Mouse (Mus musculus) liver, postnatal 0 days (tissue): ENCODE data around the gene Stk32b. TPM values are rescaled to one million over a fixed set of nuclear protein-coding genes. Genes with fewer than 3 reads are reported as not detected.

Experiments used
- ATAC-seq: fragments of 200-750 bp; cut with Nextera tagmentation; 2 replicates; pipeline ENCODE4 v1.8.0; 2017; ENCODE audit warnings: mild to moderate bottlenecking, moderate library complexity
- DNase-seq: peaks from one replicate; pipeline ENCODE4 v3.0.0-alpha.2; 2016
- H3K27ac ChIP-seq: fragments of 300-500 bp; sonication (generic); 2 replicates; pipeline ENCODE4 v1.5.1; 2014; ENCODE audit warnings: antibody characterized with exemption, moderate library complexity, mild to moderate bottlenecking, low read depth
- H3K27me3 ChIP-seq: fragments of 300-500 bp; sonication (generic); 2 replicates; pipeline ENCODE4 v1.6.1; 2014; ENCODE audit warnings: low read length, control low read depth, mixed read lengths; ENCODE audit not compliant: insufficient read depth
- H3K36me3 ChIP-seq: fragments of 300-500 bp; sonication (generic); replicated peaks from 2 replicates; pipeline ENCODE4 v1.6.1; 2014; ENCODE audit warnings: mild to moderate bottlenecking, control low read depth, low read length, moderate library complexity, mixed read lengths; ENCODE audit not compliant: insufficient read depth
- H3K4me1 ChIP-seq: fragments of 300-500 bp; sonication (generic); 2 replicates; pipeline ENCODE4 v1.6.1; 2014; ENCODE audit warnings: antibody characterized with exemption, mild to moderate bottlenecking, control low read depth; ENCODE audit not compliant: insufficient read depth
- H3K4me2 ChIP-seq: fragments of 300-500 bp; sonication (generic); 2 replicates; pipeline ENCODE4 v1.6.1; 2014; ENCODE audit warnings: low read depth, mild to moderate bottlenecking, low read length, moderate library complexity, mixed read lengths
- H3K4me3 ChIP-seq: fragments of 300-500 bp; sonication (generic); 2 replicates; pipeline ENCODE4 v1.5.1; 2014; ENCODE audit warnings: low read depth, low read length
- H3K9ac ChIP-seq: fragments of 300-500 bp; sonication (generic); replicated peaks from 2 replicates; pipeline ENCODE4 v1.6.1; 2014; ENCODE audit warnings: mild to moderate bottlenecking, moderate library complexity
- H3K9me3 ChIP-seq: fragments of 300-500 bp; sonication (generic); 2 replicates; pipeline ENCODE4 v1.6.1; 2016; ENCODE audit warnings: mild to moderate bottlenecking, control low read depth, low read length, mixed read lengths
- CTCF ChIP-seq: sonication (generic); IDR thresholded peaks from 2 replicates; pipeline ENCODE4 v1.5.1; 2016; ENCODE audit warnings: antibody characterized with exemption, low read depth
- EP300 ChIP-seq: IDR thresholded peaks from 2 replicates; pipeline ENCODE4 v1.6.1; 2016; ENCODE audit warnings: antibody characterized with exemption, low read depth, mild to moderate bottlenecking
- WGBS: fragments of 180-500 bp; shearing (Covaris S2); extraction: QIAGEN DNeasy Blood & Tissue Kit; methylation state at CpG from one replicate; pipeline ENCODE4 v1.1.7; 2014; ENCODE audit not compliant: insufficient replicate concordance; 5-methylcytosine and 5-hydroxymethylcytosine counted together
- polyA plus RNA-seq: library from polyadenylated mRNA; unstranded; fragments of >200 nt; fragmentation: Nextera tagmentation; extraction: Ambion mirVana; gene quantifications from 2 replicates; pipeline ENCODE4 v1.2.1, GENCODE M21; 2015

The Stk32b gene
- polyA plus RNA-seq, 1 experiment from 2014 or later: 0.05 TPM

DNA sequence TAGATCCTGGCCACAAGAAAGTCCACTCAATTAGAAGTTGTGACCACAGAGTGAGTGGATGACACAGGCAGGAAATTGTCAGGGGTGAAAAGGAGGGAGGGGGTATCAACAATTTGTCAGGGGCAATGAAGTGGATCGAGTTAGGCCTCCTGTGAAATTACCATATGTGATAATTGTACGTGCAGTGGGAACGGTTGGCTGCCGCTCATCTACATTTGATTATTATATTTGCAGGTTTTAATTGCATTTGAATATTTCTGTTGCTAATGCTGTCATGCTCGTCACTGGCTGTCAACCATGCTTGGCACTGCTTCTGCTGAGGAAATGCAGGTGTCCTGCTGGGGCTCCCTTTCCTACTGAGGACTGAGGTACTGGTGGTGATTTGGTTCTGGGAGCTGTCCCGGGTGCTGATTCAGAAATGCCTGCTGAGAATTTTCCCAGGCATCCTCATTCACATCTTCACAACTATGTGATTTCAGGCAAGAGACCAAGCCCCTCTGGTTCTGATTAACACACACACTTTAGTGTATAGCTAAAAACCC, 159.6 kb downstream of the Stk32b start:
- Histone ChIP-seq H3K4me2 (no peak overlapping the region), H3K27me3 (no peaks in the 10 kb centered on the region), H3K27ac (no peak overlapping the region), H3K9me3 (no peaks in the 10 kb centered on the region), H3K36me3 (no peaks in the 10 kb centered on the region), H3K4me1 (no peaks in the 10 kb centered on the region), H3K9ac (no peak overlapping the region), H3K4me3 (no peak overlapping the region)
- 57% methylated on average over 6 of the region's 6 CpGs for WGBS
- no peak for DNase-seq
- no peak for TF ChIP-seq EP300
- TF ChIP-seq CTCF: no peak
- ATAC-seq: no peak

DNA sequence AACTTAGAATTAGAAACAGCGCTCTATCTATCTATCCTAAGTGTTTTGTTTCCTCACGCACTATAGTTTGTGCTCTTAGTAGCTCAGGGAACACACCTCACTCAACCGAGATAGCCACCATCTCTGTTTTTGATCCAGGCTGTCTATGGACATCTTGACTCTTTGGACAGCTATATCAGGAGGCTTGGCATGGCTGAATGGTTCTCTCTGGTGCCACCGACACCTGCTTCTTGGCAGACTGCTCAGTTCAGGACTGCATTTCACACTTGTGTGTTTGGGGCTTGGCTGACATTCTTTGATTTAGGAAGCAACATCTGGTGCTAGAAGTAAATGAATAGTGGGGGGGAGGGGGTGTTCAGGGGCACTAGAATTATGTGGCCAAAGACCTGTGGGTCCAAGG, 162.7 kb downstream of the Stk32b start:
- WGBS: 77% methylated on average over 4 of the region's 4 CpGs
- Histone ChIP-seq H3K36me3 (no peaks in the 10 kb centered on the region), H3K9me3 (no peaks in the 10 kb centered on the region), H3K4me3 (no peak overlapping the region), H3K27me3 (no peaks in the 10 kb centered on the region), H3K27ac (no peak overlapping the region), H3K9ac (no peak overlapping the region), H3K4me2 (no peak overlapping the region), H3K4me1 (no peaks in the 10 kb centered on the region)
- no peak for ATAC-seq
- no peak for DNase-seq
- TF ChIP-seq CTCF (no peak), EP300 (no peak)

DNA sequence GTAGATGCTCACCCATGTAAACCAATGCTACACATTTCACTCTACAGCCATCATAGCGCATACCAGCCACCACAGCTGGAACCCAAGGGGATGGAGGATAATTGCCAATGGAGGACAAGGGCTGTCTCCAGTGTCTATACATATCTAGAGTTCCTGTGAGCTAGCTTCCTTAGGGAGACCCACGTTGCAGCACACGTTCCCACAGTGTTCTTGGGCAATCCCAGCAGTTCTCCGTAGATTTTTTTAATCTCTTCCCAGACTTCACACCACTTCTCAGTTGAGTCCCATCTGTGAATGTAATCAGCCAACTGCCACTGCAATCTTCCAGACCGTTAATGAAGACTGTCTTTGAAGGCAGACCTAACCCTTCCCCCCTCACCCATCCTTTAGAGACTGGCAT, 165.3 kb downstream of the Stk32b start:
- Histone ChIP-seq H3K4me2 (no peak overlapping the region), H3K4me1 (no peaks in the 10 kb centered on the region), H3K4me3 (no peak overlapping the region), H3K9me3 (no peaks in the 10 kb centered on the region), H3K27ac (no peak overlapping the region), H3K36me3 (no peaks in the 10 kb centered on the region), H3K27me3 (no peaks in the 10 kb centered on the region), H3K9ac (no peak overlapping the region)
- ATAC-seq (no peak), DNase-seq (no peak)
- 66% methylated on average over 5 of the region's 5 CpGs for WGBS
- no peak for TF ChIP-seq EP300
- no peak for TF ChIP-seq CTCF

DNA sequence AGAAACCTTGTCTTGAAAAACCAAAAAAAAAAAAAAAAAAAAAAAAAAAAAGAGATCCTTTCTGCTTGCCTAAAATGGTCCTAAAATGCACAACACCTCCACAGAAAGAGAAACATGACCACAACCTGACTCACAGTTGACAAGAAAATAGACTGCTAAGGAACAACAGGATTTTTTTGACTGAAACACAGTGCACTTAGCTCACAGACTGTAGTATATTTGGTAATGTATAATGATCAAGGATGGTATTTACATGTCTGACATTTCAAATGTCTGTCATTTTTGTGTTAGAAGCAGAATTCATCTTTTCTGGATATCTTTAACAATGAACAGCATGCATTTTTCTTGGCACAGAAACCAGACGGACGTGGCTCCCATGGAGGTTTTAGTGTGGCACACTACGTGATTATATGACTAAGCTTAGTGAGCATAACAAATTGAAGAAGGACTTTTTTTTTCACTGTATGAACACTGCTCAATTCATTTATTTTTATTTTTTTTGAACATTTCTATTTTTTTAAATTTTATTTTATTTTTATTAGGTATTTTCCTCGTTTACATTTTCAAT, 181.2 kb downstream of the Stk32b start:
- Histone ChIP-seq H3K9ac (no peak overlapping the region), H3K27ac (no peak overlapping the region), H3K4me1 (no peaks in the 10 kb centered on the region), H3K27me3 (no peaks in the 10 kb centered on the region), H3K36me3 (no peaks in the 10 kb centered on the region), H3K4me2 (no peak overlapping the region), H3K4me3 (no peak overlapping the region), H3K9me3 (no peaks in the 10 kb centered on the region)
- TF ChIP-seq CTCF (no peak), EP300 (no peak)
- DNase-seq (no peak), ATAC-seq (no peak)
- 78% methylated on average over 4 of the region's 4 CpGs for WGBS

DNA sequence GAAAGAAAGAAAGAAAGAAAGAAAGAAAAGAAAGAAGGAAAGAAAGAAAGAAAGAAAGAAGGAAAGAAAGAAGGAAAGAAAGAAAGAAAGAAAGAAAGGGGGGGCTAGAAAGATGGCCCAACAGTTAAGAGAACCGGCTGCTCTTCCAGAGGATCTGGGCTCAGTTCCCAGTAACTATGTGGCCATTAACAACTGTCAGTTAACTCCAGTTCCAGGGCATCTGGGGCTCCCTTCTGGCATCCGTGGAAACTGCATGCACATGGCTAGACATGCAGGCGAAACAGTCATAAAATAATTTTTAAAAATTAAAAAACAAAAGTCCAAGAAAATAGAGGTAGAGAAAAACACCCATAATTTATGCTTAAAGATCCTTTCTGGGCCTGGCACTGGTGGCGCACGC, 181.7 kb downstream of the Stk32b start:
- DNase-seq: no peak
- 70% methylated on average over 5 of the region's 5 CpGs for WGBS
- H3K4me3 ChIP-seq: no peak overlapping the region
- no peak overlapping the region for H3K9ac ChIP-seq
- ATAC-seq: no peak
- no peak for TF ChIP-seq CTCF
- TF ChIP-seq EP300: no peak
- no peak overlapping the region for H3K27ac ChIP-seq
- H3K4me2 ChIP-seq: no peak overlapping the region
- H3K9me3 ChIP-seq: no peaks in the 10 kb centered on the region
- no peaks in the 10 kb centered on the region for H3K36me3 ChIP-seq
- H3K4me1 ChIP-seq: no peaks in the 10 kb centered on the region
- no peaks in the 10 kb centered on the region for H3K27me3 ChIP-seq

DNA sequence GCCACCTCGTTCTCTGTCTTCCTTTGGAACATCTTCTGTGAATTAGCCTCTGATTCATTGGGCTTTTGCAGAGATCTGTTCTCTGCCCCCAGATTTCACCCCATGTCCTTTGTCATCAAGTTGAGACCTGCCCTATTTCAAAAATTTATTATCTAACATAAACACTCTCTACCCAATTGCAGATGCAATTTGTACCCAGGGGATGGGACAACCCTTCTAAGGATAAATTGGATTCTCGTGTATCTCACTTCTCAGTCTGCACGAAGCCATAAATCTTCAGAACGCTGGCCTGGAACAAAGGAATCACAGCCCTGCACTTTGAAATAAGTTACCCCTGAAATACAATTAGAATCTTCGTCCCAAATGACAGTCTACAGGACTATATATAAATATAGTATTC, 191.6 kb downstream of the Stk32b start:
- Histone ChIP-seq H3K4me2 (no peak overlapping the region), H3K36me3 (no peaks in the 10 kb centered on the region), H3K4me3 (no peak overlapping the region), H3K9ac (no peak overlapping the region), H3K27ac (no peak overlapping the region), H3K4me1 (no peaks in the 10 kb centered on the region), H3K27me3 (no peaks in the 10 kb centered on the region), H3K9me3 (no peaks in the 10 kb centered on the region)
- 60% methylated on average over 5 of the region's 5 CpGs for whole genome bisulfite sequencing
- DNase-seq: no peak
- TF ChIP-seq EP300 (no peak), CTCF (no peak)
- ATAC-seq: no peak

DNA sequence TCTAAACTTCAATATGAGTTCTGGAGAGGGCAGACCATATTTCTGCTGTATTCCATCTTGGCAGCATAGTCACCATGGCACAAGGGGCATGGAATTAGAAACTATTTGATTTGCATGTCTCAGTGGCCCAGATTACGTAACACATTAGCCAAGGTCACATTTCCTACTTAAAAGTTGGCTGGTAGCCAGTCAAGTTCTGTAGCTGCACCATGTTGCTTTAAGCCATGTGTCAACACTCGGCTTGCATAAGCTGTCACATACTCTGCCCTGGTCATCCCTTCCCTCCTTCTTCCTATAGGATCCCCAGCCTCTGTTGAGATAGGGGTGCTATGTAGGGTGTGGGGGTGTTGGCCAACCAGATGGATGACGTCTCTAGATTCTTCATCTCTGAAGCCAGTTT, 196.5 kb downstream of the Stk32b start:
- TF ChIP-seq CTCF (no peak), EP300 (no peak)
- Histone ChIP-seq H3K27ac (no peak overlapping the region), H3K9ac (no peak overlapping the region), H3K4me1 (no peaks in the 10 kb centered on the region), H3K4me3 (no peak overlapping the region), H3K36me3 (no peaks in the 10 kb centered on the region), H3K27me3 (no peaks in the 10 kb centered on the region), H3K9me3 (no peaks in the 10 kb centered on the region), H3K4me2 (no peak overlapping the region)
- ATAC-seq (peak; percentile 71), DNase-seq (peak; percentile 16)
- WGBS: 49% methylated on average over 3 of the region's 3 CpGs
